Mouse (Mus musculus): Measurements from ENCODE around the gene Muc2. TPM values are rescaled to one million over a fixed set of nuclear protein-coding genes. Genes with fewer than 3 reads are reported as not detected.

Muc2 gene
- polyA plus RNA-seq, 1 experiment from 2014 or later: 2.0 TPM

DNA sequence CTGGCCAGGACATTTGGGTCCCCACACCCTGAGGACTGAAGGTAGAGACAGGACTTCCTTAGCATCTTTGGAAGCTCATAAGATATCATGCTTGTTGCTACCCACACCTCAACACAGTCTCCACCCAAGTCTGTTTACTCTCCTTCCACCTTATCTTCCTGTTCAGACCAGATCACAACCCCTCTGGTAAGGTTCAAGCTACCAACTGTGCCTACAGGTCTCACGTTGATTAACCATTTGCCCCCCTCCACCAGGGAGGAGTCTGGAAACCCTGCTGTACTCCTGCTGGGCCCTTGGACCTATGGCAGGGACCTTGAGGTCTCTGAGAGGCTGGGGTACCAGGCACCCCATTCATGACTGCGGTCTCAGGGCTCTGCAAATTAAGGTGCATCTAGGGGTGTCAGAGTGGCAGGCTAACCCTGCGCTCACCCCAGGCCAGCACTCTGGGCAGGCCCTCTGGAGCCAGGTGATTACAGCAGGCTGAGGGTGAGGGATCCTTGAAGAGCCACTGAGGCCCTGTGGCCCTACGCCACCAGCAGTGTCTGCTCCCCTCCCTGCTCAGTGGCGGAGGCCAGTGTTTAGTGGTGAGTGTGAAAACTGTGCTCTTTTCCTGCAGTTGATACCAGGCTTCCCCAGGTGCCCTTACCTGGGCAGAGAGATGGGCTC lies 18.4 kb upstream of the Muc2 start:
- 86% methylated on average over 5 of the region's 5 CpGs for WGBS
- ATAC-seq (ENCODE audit: insufficient number of reproducible peaks, low FRiP score, low TSS enrichment, low read depth): no peak
- no peak overlapping the region for H3K4me3 ChIP-seq (replicated peaks)
- no peaks in the 10 kb centered on the region for H3K9me3 ChIP-seq (replicated peaks)
- no peak overlapping the region for H3K9ac ChIP-seq
- no peaks in the 10 kb centered on the region for H3K27me3 ChIP-seq
- no peaks in the 10 kb centered on the region for H3K4me1 ChIP-seq
- no peak overlapping the region for H3K4me2 ChIP-seq (replicated peaks)
- no peaks in the 10 kb centered on the region for H3K36me3 ChIP-seq
- no peak overlapping the region for H3K27ac ChIP-seq (replicated peaks)

DNA sequence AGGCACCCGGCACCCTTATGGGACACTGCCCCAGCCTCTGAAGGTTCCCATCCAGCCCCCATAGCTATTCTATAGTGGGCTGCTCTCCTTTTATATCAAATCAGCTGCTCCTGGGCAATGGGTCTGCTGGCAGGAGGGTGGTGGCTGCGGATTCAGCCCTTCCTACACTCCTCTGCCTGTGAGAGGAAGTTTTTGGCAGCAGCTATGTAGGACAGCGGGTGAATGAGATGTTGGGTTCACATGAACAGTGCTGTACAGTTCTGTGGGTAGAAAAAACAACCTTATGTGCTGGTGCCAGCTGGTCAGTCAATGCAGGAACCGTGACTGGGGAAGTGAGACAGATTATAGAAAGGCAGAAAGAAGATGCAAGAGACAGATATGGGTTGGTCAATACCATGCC lies 11.2 kb upstream of the Muc2 start:
- H3K4me1 ChIP-seq: no peaks in the 10 kb centered on the region
- no peak overlapping the region for H3K27ac ChIP-seq (replicated peaks)
- no peak overlapping the region for H3K4me2 ChIP-seq (replicated peaks)
- WGBS: 74% methylated on average over 4 of the region's 4 CpGs
- no peaks in the 10 kb centered on the region for H3K9me3 ChIP-seq (replicated peaks)
- H3K27me3 ChIP-seq: no peaks in the 10 kb centered on the region; the same call in 1 of the 2 replicates
- H3K9ac ChIP-seq: no peak overlapping the region
- ATAC-seq (ENCODE audit: insufficient number of reproducible peaks, low FRiP score, low TSS enrichment, low read depth): no peak
- no peak overlapping the region for H3K4me3 ChIP-seq (replicated peaks)
- H3K36me3 ChIP-seq: no peaks in the 10 kb centered on the region

DNA sequence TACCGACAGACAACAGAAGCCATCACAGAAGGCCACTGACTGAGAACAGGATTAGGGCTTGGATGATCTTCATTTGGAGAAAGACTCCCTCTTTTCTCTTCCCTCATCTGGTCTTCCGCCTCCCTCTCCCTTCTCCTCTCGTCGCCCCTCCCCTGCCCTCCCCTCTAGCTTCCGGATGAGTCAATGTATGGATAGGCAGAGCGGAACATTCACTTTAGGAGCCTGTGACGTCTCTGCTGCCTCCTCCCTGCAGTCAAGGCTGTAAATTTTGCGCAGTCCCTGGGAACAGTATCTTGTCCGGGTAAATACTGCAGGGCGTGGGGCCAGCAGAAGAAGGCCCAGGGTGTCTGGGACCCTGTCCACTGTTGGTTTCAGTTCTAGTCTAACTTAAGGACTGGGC lies 2.8 kb upstream of the Muc2 start:
- ATAC-seq (ENCODE audit: insufficient number of reproducible peaks, low FRiP score, low TSS enrichment, low read depth): no peak
- Histone ChIP-seq H3K9ac (no peak overlapping the region), H3K4me2 (replicated peaks) (no peak overlapping the region), H3K9me3 (replicated peaks) (no peaks in the 10 kb centered on the region), H3K36me3 (no peaks in the 10 kb centered on the region), H3K4me1 (no peaks in the 10 kb centered on the region), H3K27me3 (no peaks in the 10 kb centered on the region), H3K27ac (replicated peaks) (no peak overlapping the region), H3K4me3 (replicated peaks) (no peak overlapping the region)
- 54% methylated on average over 10 of the region's 10 CpGs for WGBS

DNA sequence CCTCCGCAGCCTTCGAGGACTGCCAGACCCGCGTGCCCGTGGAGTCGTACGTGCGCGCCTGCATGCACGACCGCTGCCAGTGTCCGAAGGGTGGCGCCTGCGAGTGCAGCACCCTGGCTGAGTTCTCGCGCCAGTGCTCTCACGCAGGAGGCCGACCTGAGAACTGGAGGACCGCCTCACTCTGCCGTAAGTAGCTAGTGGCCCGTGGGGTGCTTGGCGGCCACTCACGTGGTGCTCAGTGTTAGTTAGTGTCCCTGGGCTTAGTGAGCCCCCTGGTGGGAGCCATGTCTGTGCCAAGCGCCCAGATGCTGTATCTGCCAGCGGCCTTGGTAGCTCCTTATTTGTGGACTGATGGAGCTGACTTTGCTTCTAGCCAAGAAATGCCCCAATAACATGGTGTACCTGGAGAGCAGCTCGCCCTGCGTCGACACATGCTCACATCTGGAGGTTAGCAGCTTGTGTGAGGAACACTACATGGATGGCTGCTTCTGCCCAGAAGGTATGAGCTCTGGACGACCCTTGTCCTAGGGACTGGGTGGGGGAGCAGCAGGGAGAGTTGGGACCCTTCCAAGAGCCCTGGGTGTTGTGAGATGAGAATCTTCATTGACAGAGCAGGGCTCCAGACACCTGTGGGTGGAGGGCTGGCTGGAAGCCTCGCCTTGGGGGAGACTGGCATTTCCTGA lies 3.6 kb downstream of the Muc2 start:
- Histone ChIP-seq H3K36me3 (no peaks in the 10 kb centered on the region), H3K4me3 (replicated peaks) (peak overlapping the region; percentile 17), H3K9me3 (replicated peaks) (no peaks in the 10 kb centered on the region), H3K4me1 (no peaks in the 10 kb centered on the region), H3K4me2 (replicated peaks) (peak overlapping the region; percentile 41; the same call in 1 of the 2 replicates), H3K27ac (replicated peaks) (no peak overlapping the region), H3K27me3 (no peaks in the 10 kb centered on the region), H3K9ac (no peak overlapping the region)
- no peak for ATAC-seq (ENCODE audit: insufficient number of reproducible peaks, low FRiP score, low TSS enrichment, low read depth)
- WGBS: 45% methylated on average over 30 of the region's 30 CpGs

DNA sequence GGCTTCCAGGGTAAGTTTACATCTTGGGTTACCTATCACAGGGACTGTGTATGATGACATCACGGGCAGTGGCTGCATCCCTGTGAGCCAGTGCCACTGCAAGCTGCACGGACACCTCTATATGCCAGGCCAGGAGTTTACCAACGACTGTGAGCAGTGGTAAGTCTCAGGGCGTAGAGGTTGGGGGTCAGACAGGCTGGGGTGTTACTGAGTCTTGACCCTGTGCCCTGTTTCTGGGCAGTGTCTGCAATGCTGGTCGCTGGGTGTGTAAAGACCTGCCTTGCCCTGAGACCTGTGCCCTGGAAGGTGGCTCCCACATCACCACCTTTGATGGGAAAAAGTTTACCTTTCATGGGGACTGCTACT lies 4.1 kb downstream of the Muc2 start:
- no peaks in the 10 kb centered on the region for H3K27me3 ChIP-seq
- WGBS: 73% methylated on average over 5 of the region's 5 CpGs

DNA sequence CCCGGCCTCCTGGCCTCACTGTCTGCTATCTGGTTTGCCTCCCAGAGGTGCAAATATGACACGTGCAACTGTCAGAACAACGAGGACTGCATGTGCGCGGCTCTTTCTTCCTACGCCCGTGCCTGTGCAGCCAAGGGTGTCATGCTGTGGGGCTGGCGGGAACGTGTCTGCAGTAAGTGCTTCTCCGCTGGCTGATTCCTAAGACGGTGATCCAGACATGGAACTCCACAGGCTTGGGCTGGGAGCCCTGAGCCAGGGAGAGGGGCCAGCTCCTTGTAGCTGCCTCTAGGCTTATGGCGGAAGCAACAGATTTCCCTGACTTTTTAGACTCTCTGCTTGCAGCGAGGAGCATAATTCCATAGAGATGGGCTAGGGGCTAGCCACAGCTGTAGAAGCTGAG lies 6.4 kb downstream of the Muc2 start:
- 83% methylated on average over 13 of the region's 13 CpGs for WGBS
- Histone ChIP-seq H3K36me3 (no peaks in the 10 kb centered on the region), H3K27ac (replicated peaks) (no peak overlapping the region), H3K9ac (no peak overlapping the region), H3K9me3 (replicated peaks) (no peaks in the 10 kb centered on the region), H3K4me2 (replicated peaks) (no peak overlapping the region), H3K4me3 (replicated peaks) (no peak overlapping the region), H3K4me1 (no peaks in the 10 kb centered on the region), H3K27me3 (no peaks in the 10 kb centered on the region)
- no peak for ATAC-seq (ENCODE audit: insufficient number of reproducible peaks, low FRiP score, low TSS enrichment, low read depth)

More for the DNA sequence above, 4.1 kb downstream of the Muc2 start:
- Histone ChIP-seq H3K9me3 (replicated peaks) (no peaks in the 10 kb centered on the region), H3K4me1 (no peaks in the 10 kb centered on the region), H3K9ac (no peak overlapping the region), H3K4me2 (replicated peaks) (no peak overlapping the region), H3K4me3 (replicated peaks) (no peak overlapping the region), H3K27ac (replicated peaks) (no peak overlapping the region), H3K36me3 (no peaks in the 10 kb centered on the region)
- ATAC-seq (ENCODE audit: insufficient number of reproducible peaks, low FRiP score, low TSS enrichment, low read depth): no peak

DNA sequence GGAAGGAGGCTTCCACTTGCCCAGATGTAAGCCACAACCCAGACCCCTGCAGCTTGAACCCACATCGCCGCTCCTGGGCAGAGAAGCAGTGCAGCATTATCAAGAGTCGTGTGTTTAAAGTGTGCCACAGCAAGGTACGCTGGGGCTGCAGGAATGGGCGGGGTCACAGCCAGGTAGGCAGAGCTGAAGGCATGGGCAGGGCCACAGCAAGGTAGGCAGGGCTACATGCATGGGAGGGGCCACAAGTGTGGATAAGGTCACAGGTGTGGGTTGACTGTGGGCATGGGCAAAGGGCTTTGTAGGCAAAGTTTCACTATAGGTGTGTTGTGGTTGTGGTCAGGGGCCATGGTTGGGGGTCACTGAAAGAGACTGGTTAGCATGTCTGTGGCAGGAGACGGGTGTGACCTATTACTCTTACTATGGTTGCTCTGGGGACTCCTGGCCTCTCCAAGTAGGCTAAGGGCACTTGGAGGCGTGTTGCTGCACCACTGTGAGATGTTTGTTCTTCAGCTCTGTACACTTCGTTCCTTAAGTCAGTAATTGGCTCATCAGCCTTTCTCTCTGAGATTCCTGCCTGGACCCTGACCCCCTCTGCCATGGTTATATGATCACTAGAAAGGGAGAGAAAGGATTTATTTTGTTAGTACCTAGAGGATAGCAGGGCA lies 9.5 kb downstream of the Muc2 start:
- H3K9ac ChIP-seq: no peak overlapping the region
- no peak for ATAC-seq (ENCODE audit: insufficient number of reproducible peaks, low FRiP score, low TSS enrichment, low read depth)
- no peak overlapping the region for H3K27ac ChIP-seq (replicated peaks)
- H3K4me2 ChIP-seq (replicated peaks): no peak overlapping the region
- H3K4me3 ChIP-seq (replicated peaks): no peak overlapping the region
- no peaks in the 10 kb centered on the region for H3K27me3 ChIP-seq
- 83% methylated on average over 8 of the region's 8 CpGs for WGBS
- no peaks in the 10 kb centered on the region for H3K9me3 ChIP-seq (replicated peaks)
- no peaks in the 10 kb centered on the region for H3K4me1 ChIP-seq
- no peaks in the 10 kb centered on the region for H3K36me3 ChIP-seq

DNA sequence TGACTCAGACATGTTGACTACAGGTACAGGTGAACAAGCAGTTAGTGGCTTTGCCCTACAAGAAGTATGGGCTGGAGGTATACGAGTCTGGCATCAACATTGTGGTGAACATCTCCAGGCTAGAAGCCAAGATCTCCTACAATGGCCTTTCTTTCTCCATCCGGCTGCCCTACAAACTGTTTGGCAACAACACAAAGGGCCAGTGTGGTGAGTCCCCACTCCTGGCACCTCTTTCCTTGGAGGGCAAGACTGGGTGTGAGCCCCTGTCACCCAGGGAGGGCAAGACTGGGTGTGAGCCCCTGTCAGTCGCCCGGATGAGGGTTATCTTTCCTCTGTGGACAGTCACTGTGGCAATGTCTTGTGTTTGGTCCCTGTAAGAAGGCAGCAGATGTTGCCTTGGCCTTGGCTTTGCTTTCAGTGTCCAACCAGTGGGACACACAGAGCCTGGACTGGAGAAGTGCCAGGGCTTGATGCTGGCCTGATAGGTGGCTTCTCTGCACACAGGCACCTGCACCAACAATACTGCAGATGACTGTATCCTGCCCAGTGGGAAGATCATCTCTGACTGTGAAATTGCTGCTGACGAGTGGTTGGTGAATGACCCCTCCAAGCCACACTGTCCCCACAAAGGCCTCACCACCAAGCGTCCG lies 57.4 kb downstream of the Muc2 start:
- Histone ChIP-seq H3K4me3 (replicated peaks) (no peak overlapping the region), H3K36me3 (no peaks in the 10 kb centered on the region), H3K9ac (no peak overlapping the region), H3K9me3 (replicated peaks) (no peaks in the 10 kb centered on the region), H3K27me3 (no peaks in the 10 kb centered on the region), H3K27ac (replicated peaks) (no peak overlapping the region), H3K4me2 (replicated peaks) (no peak overlapping the region), H3K4me1 (no peaks in the 10 kb centered on the region)
- ATAC-seq (ENCODE audit: insufficient number of reproducible peaks, low FRiP score, low TSS enrichment, low read depth): no peak
- 87% methylated on average over 7 of the region's 7 CpGs for WGBS

DNA sequence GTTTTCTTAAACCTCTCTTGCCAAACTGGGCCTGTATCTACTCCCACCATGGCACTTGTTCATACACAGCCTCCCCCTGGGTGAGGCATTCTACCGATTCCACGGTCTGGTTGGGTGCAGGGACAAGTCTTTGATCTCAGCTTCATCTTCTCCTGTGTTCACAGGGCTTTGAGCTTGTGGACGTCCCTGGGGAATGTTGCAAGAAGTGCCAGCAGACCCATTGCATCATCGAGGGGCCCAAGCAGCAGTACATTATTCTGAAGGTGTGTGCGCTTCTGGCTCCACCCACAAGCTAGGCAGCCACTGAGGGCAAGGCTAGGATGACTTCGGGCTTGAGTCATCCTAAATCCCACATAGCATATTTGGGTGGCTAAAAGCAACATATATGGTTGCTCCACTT lies 62.4 kb downstream of the Muc2 start:
- no peak overlapping the region for H3K4me2 ChIP-seq (replicated peaks)
- WGBS: 70% methylated on average over 6 of the region's 6 CpGs
- H3K9ac ChIP-seq: no peak overlapping the region
- no peak overlapping the region for H3K4me3 ChIP-seq (replicated peaks)
- no peaks in the 10 kb centered on the region for H3K36me3 ChIP-seq
- no peak for ATAC-seq (ENCODE audit: insufficient number of reproducible peaks, low FRiP score, low TSS enrichment, low read depth)
- no peaks in the 10 kb centered on the region for H3K27me3 ChIP-seq
- no peaks in the 10 kb centered on the region for H3K9me3 ChIP-seq (replicated peaks)
- no peak overlapping the region for H3K27ac ChIP-seq (replicated peaks)
- H3K4me1 ChIP-seq: no peaks in the 10 kb centered on the region

DNA sequence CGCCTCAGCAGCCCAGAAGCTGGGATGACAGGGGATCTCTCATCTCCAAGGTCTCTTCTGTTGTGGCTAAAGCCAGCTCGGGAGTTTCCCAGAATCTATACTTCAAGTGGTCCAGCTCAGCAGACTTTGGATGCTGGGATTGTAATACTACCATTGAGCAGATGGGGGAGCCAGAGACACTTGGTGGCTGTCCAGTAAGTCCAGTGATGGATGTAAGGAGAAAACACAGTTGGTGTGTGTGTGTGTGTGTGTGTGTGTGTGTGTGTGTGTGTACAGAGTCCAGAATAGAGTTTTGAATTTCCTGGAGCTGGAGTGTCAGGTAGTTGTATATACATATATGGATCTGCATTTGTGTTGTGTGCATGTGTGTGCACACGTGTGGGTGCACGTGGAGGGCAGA lies 65.7 kb downstream of the Muc2 start:
- Histone ChIP-seq H3K4me2 (replicated peaks) (no peak overlapping the region), H3K4me1 (no peaks in the 10 kb centered on the region), H3K36me3 (no peaks in the 10 kb centered on the region), H3K9me3 (replicated peaks) (no peaks in the 10 kb centered on the region), H3K4me3 (replicated peaks) (no peak overlapping the region), H3K9ac (no peak overlapping the region), H3K27me3 (no peaks in the 10 kb centered on the region), H3K27ac (replicated peaks) (no peak overlapping the region)
- ATAC-seq (ENCODE audit: insufficient number of reproducible peaks, low FRiP score, low TSS enrichment, low read depth): no peak
- whole genome bisulfite sequencing: 47% methylated on average over 4 of the region's 4 CpGs

DNA sequence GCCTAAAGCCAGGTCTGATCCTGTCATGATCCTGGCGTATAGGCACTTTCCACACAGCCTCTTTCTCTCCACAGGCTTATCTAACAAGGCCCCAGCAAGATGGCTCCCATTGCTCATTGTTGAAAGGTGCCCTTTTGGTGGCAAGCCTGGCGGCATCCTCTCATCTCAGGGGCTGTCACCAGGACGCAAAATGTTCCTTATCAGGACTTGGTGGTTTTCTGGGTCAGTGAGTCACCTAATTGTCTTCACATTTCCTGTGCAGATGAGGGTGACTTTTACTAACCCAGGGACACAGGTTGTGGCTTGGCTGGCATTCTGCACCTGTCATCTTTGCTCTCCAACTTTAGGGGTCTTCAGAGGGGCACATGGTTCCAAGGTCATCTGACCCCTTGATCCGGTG lies 68.2 kb downstream of the Muc2 start:
- no peak overlapping the region for H3K4me3 ChIP-seq (replicated peaks)
- H3K27ac ChIP-seq (replicated peaks): no peak overlapping the region
- H3K36me3 ChIP-seq: no peaks in the 10 kb centered on the region
- no peak overlapping the region for H3K9ac ChIP-seq
- WGBS: 65% methylated on average over 4 of the region's 4 CpGs
- H3K4me1 ChIP-seq: no peaks in the 10 kb centered on the region
- no peaks in the 10 kb centered on the region for H3K9me3 ChIP-seq (replicated peaks)
- ATAC-seq (ENCODE audit: insufficient number of reproducible peaks, low FRiP score, low TSS enrichment, low read depth): no peak
- no peak overlapping the region for H3K4me2 ChIP-seq (replicated peaks)
- no peaks in the 10 kb centered on the region for H3K27me3 ChIP-seq

Data from embryonic facial prominence, embryonic 15.5 days (tissue).